Mouse (Mus musculus) cerebral cortex, adult 2 months (tissue): ENCODE data around the gene Srrd.

Experiments
- WGBS: fragments of 180-500 bp; shearing (Covaris S2); methylation state at CpG from one replicate; pipeline ENCODE4 v1.1.7; 2018; 5-methylcytosine and 5-hydroxymethylcytosine counted together

The Srrd gene

GRCm38 (mm10) chr5:112359520-112359919, 16.7 kb upstream of the Srrd start:
- 88% methylated on average over 4 of the region's 4 CpGs for WGBS

DNA sequence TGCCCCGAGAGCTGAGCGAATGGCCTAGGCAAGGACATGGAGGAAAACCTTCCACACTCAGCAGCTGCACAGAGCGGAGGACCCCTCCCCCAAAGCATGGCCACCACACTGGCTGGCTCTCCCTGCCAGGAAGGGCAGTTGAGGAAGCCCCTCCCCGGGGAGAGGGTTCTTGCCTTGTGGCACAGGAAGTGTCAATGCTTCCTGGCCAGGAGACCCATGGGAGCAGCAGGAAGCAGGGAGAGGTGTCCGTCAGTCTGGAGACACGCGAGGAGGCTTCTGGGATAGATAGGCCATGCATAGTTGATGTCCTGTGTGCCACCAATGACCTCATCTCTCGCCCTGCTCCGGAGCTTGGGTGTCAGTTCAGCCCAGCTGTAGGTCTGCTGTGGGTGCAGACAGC, 13.5 kb upstream of the Srrd start:
- 84% methylated on average over 9 of the region's 9 CpGs for WGBS

DNA sequence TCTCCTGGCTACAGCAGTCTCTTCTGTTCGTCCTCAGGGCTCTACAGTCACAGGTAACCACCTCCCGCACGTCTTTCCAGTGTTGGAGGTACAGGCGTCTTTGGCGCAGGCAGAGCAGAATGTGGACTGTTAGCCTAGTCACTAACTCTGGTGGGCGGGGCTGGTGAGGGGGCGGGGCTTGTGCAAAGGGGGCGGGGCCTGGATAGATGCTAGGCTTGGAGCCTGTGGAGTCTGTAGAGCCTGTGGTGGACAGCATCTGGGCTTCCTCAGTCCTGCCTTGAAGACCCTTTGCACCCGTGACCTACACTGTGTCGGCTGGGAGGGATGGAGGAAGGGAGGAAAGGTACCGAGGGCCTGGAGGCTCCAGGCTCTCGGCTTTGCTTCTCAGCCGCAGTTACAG, 13.1 kb upstream of the Srrd start, which contains the start of gene Gm6583:
Gene Gm6583, minus strand, starts transcription at position 124 of the 400 bp plus-strand sequence.
- WGBS = 65% methylated on average over 13 of the region's 13 CpGs

DNA sequence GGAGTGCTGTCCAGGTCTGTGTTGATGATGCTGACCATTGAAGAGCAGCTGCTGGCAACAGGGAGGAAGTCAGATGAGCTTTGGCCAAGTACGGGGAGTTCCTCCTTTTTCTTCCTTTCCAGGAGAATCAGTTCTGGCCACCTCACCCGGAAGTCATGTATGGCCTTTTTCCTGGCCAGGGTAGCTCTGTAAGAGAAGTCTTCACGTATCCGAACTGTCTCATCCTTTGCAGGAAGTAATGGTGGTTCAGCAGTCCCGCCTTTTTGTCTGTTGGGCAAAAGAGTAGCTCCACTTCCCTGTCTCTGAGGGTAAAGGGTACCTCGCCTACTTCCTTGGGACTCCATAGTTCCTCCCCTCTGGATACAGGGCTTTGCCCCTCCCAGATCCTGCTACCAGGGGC, 12.7 kb upstream of the Srrd start:
- WGBS = 88% methylated on average over 6 of the region's 6 CpGs

GRCm38 (mm10) chr5:112349169-112349568, 6.3 kb upstream of the Srrd start:
- 81% methylated on average over 8 of the region's 8 CpGs for WGBS

GRCm38 (mm10) chr5:112346211-112346965, 3.5 kb upstream of the Srrd start:
- 77% methylated on average over 16 of the region's 16 CpGs for WGBS

DNA sequence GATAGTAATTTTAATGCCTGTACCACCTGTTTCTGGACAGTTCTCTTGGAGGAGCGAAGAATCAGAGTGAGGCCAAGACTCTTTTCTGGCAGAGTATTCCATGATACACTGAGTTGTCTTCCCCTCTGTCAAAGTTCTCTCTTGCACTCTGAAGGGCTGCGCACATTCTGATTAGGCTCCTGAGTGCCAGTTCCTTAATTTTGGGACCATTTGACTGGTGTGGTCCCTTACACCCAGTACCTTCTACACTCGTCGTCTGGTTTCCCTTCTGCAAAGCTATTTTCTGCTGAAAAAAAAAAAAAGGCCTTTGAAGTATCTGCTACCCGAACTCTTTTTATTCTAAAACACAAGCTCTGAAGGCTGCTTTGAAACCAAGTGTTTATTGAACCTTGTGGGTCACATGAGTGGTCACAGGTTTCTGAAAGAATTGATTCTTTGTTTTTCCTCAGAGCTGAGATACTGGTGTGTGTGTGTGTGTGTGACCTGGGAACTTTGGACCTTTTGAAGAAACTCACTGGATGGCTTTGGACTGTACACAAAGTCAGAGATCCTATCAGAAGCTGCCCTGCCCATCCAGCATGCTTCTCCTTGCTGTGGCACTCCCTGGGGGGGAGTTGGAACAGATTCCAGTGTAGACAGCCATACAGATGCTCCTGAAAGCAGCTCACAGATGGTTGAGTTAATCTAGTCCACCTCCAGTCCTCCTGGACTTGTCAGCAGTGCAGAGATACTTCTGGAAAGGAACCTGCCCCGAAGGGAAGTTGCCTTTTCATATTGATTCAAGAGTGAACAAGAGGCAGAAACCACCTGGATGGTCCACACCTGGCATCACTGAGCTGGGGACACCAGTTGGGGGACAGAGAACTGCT, 1.5 kb upstream of the Srrd start:
- 40% methylated on average over 6 of the region's 6 CpGs for WGBS

DNA sequence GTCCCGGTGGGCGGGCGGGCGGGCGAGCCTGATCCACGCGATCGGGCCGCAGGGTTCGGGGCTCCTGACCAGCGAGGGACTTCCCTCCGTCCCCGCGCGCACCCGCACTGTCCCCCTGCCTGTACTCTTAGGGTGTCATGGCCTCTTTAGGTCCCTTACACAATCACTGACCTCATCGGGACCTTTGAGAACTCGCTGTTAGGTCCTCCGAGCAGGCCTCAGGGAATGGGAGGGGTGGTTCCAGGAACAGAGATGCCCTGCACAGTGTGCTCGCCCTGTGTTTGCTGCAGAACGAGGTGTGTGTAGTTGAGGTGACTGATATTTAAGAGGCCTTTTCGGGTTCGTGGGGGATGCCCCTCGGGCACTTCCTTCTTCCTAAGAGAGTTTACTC, 360 bp upstream of the Srrd start:
- WGBS = under 1% methylated on average over 23 of the region's 24 CpGs

DNA sequence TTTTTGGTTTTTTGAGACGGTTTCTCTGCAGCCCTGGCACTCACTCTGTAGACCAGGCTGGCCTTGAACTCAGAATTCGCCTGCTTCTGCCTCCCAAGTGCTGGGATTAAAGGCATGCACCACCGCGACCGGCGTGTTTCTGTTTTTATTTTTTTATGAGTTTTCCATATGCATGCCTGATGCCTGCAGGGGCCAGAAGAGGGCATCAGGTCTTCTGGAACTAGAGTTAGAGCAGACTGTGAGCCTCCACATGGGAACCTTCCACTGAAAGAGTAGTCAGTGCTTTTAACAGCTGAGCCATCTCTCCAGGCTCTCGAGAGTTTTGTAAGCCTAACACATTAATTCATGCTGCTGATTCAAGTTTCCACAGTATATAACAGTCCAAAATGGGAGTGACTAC, 3.6 kb downstream of the Srrd start:
- 47% methylated on average over 7 of the region's 7 CpGs for WGBS

GRCm38 (mm10) chr5:112337004-112337403, 5.8 kb downstream of the Srrd start:
- 90% methylated on average over 22 of the region's 22 CpGs for WGBS

DNA sequence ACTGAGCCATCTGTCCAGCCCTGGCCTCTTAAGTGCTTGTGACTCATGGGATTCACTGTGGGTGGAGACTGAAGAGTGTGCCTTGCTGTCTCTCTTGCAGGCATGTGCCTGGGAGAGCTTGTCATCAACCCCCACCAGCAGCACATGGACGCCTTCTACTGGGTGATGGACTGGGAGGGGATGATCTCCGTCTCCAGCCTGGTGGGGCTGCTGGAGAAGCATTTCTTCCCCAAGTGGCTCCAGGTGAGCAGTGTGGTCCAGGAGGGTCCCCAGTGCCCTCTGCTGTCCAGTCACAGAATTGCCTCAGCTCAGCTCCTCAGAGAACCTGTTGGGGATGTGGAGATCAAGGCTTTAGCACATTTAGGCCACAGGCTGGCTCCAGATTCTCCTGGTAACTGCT, 7.4 kb downstream of the Srrd start:
- WGBS = 31% methylated on average over 2 of the region's 2 CpGs

GRCm38 (mm10) chr5:112329805-112330564, 12.9 kb downstream of the Srrd start:
- WGBS = 90% methylated on average over 14 of the region's 14 CpGs

DNA sequence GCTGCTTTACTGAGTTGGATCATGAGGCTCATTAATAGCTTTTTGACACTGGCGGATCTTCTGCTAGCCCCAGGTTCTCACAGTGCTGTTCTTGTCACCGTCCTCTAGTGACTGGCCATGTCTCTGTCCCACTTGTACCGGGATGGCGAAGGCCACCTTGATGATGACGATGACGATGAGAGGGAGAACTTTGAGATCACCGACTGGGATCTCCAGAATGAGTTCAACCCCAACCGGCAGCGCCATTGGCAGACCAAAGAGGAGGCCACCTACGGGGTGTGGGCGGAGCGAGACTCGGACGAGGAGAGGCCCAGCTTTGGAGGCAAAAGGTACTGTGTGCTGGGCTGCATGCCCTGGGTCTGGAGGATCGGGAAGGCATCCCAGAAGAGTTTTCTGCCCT, 15.0 kb downstream of the Srrd start:
- 80% methylated on average over 15 of the region's 15 CpGs for WGBS

DNA sequence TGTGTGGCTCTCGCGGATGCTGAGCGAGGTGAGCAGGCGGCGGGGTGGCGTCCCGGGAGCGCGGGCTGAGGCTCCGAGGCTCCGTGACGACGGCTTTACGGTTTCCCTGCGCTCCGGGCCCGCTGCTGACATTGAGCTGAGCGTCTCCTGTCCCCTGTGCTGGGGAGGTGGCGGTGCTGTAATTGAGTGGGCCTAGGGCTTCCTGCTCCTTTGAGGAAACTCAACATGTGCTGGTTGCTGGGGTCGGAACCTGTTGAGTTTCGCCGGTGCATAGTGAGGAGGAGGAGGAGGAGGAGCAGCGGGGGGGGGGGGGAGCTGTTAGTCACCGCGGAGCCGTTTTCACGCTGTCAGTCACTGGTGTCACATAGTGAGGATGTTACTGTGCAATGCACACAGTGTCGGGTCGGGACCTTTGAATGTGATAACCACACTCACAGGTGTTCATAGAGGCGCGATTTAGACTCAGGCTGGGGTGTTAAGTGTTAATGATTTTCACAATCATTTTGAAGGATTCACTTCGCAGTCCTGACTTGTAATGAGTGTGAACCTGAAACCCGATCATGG, 16.3 kb downstream of the Srrd start:
- WGBS = under 1% methylated on average over 33 of the region's 33 CpGs

- WGBS = 7% methylated on average over 48 of the region's 48 CpGs
These were observed 17.0 kb downstream of the Srrd start, which contains the start of gene Tfip11 for GRCm38 (mm10) chr5:112325546-112326445. TSS of gene Tfip11 (plus strand) at chr5:112326358.

GRCm38 (mm10) chr5:112324637-112325545, 17.9 kb downstream of the Srrd start:
- 26% methylated on average over 24 of the region's 24 CpGs for WGBS

GRCm38 (mm10) chr5:112323246-112323645, 19.6 kb downstream of the Srrd start:
- WGBS = 86% methylated on average over 6 of the region's 6 CpGs

DNA sequence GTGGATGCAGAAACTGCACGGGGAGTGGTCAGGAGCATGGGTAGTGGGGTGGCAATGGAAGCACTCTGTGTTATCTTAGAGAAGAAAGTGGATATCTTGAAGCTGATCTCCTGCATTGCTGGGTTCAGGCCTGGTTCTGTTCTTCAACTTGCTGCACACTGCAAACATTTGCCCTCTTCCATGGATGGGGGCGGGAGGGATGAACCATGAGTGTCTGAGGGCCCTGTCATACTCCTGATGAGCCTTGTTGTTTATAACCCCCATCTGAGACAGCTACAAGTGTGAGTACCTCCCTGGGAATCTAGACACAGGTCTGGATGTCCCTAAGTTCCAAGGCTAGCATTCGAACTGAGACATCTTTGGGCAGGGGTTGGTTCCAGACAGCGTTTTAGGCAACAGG, 21.5 kb downstream of the Srrd start:
- 49% methylated on average over 4 of the region's 4 CpGs for WGBS

DNA sequence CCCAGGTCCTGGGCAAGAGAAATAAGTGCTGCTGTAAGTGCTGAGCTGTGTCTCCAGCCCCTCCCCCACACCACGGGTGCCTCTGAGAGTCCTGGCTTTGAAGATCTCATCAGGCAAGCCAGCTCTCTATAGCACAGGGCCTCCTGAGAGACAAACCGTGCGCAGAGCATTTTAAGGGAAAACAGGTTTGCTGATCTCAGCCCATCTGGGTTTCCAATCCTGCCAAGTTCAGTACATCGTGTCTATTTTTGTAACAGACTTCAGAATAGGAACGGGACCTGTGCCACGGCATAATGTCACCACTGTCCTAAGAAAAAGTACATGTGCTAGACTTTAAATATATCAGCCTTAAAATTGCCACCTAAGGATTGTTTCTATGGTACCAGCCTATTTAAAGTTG, 21.9 kb downstream of the Srrd start:
- WGBS = 32% methylated on average over 6 of the region's 6 CpGs

- WGBS = 46% methylated on average over 5 of the region's 5 CpGs
These were observed 22.5 kb downstream of the Srrd start for GRCm38 (mm10) chr5:112320379-112320778.
